Mouse (Mus musculus) neural tube, embryonic 13.5 days (tissue): ENCODE data around the gene Hdac7. TPM values are rescaled to one million over a fixed set of nuclear protein-coding genes. Genes with fewer than 3 reads are reported as not detected.

Source experiments
- ATAC-seq: fragments of 200-750 bp; cut with Nextera tagmentation; 2 replicates; pipeline ENCODE4 v1.8.0; 2017; ENCODE audit warnings: low read depth, mild to moderate bottlenecking, moderate TSS enrichment, moderate library complexity
- H3K27ac ChIP-seq: fragments of 300-500 bp; sonication (generic); replicated peaks from 2 replicates; pipeline ENCODE4 v1.5.1; 2015; ENCODE audit warnings: moderate library complexity, mild to moderate bottlenecking, inconsistent platforms
- H3K27me3 ChIP-seq: fragments of 300-500 bp; sonication (generic); 2 replicates; pipeline ENCODE4 v1.6.1; 2015; ENCODE audit warnings: mild to moderate bottlenecking, inconsistent platforms
- H3K36me3 ChIP-seq: fragments of 300-500 bp; sonication (generic); 2 replicates; pipeline ENCODE4 v1.6.1; 2015; ENCODE audit warnings: mild to moderate bottlenecking, inconsistent platforms
- H3K4me1 ChIP-seq: fragments of 300-500 bp; sonication (generic); replicated peaks from 2 replicates; pipeline ENCODE4 v1.6.1; 2015; ENCODE audit warnings: inconsistent platforms
- H3K4me2 ChIP-seq: fragments of 300-500 bp; sonication (generic); 2 replicates; pipeline ENCODE4 v1.6.1; 2015; ENCODE audit warnings: inconsistent platforms, mild to moderate bottlenecking, moderate library complexity
- H3K4me3 ChIP-seq: fragments of 300-500 bp; sonication (generic); 2 replicates; pipeline ENCODE4 v1.5.1; 2015; ENCODE audit warnings: mild to moderate bottlenecking, inconsistent platforms
- H3K9ac ChIP-seq: fragments of 300-500 bp; sonication (generic); 2 replicates; pipeline ENCODE4 v1.6.1; 2015; ENCODE audit warnings: moderate library complexity, mild to moderate bottlenecking, inconsistent platforms
- H3K9me3 ChIP-seq: fragments of 300-500 bp; sonication (generic); 2 replicates; pipeline ENCODE4 v1.6.1; 2016; ENCODE audit warnings: inconsistent platforms
- WGBS: fragments of 180-500 bp; shearing (Covaris S2); methylation state at CpG from one replicate; pipeline ENCODE4 v1.1.7; 2015; 5-methylcytosine and 5-hydroxymethylcytosine counted together
- polyA plus RNA-seq: library from polyadenylated mRNA; unstranded; fragments of >200 nt; fragmentation: Nextera tagmentation; extraction: Ambion mirVana; gene quantifications from 2 replicates; pipeline ENCODE4 v1.2.1, GENCODE M21; 2015

Hdac7 gene
- polyA plus RNA-seq, 1 experiment from 2014 or later: 24.9 TPM

DNA sequence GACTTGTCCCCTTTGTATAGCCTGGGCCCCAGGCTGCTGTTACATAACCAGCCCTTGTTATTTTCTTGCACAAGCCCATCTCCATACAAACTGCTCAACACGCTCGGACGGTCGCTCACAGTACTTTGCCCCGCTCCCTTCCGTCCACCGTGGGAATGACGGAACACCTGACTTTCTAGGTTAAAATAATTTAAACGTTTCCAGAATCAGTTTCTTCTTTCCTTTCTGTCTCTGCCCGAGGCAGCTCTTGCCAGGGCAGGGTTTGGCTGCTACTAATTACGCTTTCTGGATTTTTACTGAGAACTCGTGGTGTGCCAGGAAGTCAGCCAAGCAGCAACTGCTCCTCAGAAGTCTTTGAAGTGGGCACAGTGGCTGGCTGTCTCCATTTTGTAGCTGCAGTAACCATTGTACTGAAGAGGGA, 63.7 kb downstream of the Hdac7 start:
- Histone ChIP-seq H3K27ac (no peak overlapping the region), H3K9ac (no peak overlapping the region)
- WGBS: 75% methylated on average over 12 of the region's 12 CpGs

GRCm38 (mm10) chr15:97779576-97779975, 64.7 kb downstream of the Hdac7 start:
- 75% methylated on average over 1 of the region's 1 CpGs for WGBS
- no peak for ATAC-seq
- peaks cover 25% of the 10 kb centered on the region for H3K27me3 ChIP-seq

More for the DNA sequence above, 63.7 kb downstream of the Hdac7 start:
- H3K4me3 ChIP-seq: no peak overlapping the region
- H3K36me3 ChIP-seq: no peaks in the 10 kb centered on the region
- no peak for ATAC-seq
- H3K9me3 ChIP-seq: no peaks in the 10 kb centered on the region
- peaks cover 26% of the 10 kb centered on the region for H3K4me1 ChIP-seq
- H3K4me2 ChIP-seq: no peak overlapping the region
- H3K27me3 ChIP-seq: peaks cover 21% of the 10 kb centered on the region

GRCm38 (mm10) chr15:97778311-97779098, 65.8 kb downstream of the Hdac7 start, which contains the start of gene Slc48a1:
Gene Slc48a1, plus strand, starts transcription at chr15:97778520.
- Histone ChIP-seq H3K4me1 (peaks cover 17% of the 10 kb centered on the region), H3K4me2 (no peak within 1 kb of the TSS), H3K9me3 (no peaks in the 10 kb centered on the region), H3K4me3 (no peak within 1 kb of the TSS), H3K27ac (no peak within 1 kb of the TSS), H3K9ac (no peak within 1 kb of the TSS), H3K27me3 (peaks cover 25% of the 10 kb centered on the region), H3K36me3 (no peaks in the 10 kb centered on the region)
- no peak for ATAC-seq
- WGBS: 77% methylated on average over 8 of the region's 8 CpGs

More at GRCm38 (mm10) chr15:97779576-97779975, 64.7 kb downstream of the Hdac7 start:
- Histone ChIP-seq H3K9me3 (no peaks in the 10 kb centered on the region), H3K4me3 (no peak overlapping the region), H3K27ac (no peak overlapping the region), H3K9ac (no peak overlapping the region), H3K4me1 (peaks cover 18% of the 10 kb centered on the region), H3K36me3 (no peaks in the 10 kb centered on the region), H3K4me2 (no peak overlapping the region)

DNA sequence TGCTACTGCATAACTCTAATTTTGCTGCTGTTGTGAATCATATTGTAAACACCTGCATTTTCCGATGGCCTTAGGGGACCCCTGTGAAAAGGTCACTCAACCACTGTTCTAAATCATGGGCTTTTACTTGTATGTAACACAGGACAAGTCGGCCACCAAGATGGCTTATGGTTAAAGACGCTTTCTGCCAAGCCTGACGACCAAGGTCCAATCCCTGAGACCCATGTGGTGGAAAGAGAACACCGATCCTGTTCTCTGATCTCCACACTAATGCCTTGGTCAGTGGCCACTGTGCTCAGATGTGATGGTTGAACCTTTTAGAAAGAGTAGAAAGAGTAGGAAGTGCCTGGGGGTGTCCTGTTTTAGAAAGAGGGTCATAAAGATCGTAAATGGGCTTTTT, 67.4 kb downstream of the Hdac7 start:
- WGBS: 69% methylated on average over 6 of the region's 6 CpGs
- H3K4me2 ChIP-seq: no peak overlapping the region
- no peak for ATAC-seq
- no peak overlapping the region for H3K9ac ChIP-seq
- H3K4me3 ChIP-seq: no peak overlapping the region
- no peaks in the 10 kb centered on the region for H3K9me3 ChIP-seq
- no peaks in the 10 kb centered on the region for H3K36me3 ChIP-seq
- no peak overlapping the region for H3K27ac ChIP-seq
- H3K27me3 ChIP-seq: peaks cover 11% of the 10 kb centered on the region
- peaks cover 15% of the 10 kb centered on the region; the same call in 1 of the 2 replicates for H3K4me1 ChIP-seq

DNA sequence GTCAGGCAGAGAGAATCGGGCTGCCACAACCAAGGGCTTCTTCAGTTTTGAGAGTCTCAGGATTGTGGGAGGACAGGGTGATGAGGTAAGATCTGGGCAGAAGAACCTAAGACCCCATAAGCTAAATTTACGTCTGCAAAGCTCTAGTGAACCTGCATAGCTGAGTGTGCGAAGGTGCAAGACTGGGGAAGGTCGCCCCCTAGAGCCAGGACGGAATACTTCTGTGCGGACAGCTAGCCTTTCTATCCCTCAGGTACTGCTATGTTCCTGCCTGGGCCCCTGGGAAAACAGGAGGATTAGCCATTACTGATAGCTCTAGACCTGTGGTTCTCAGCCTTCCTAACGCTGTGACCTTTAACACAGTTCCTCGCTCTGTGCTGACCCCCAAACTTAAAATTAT, 67.8 kb downstream of the Hdac7 start:
- WGBS: 8% methylated on average over 8 of the region's 8 CpGs
- no peaks in the 10 kb centered on the region for H3K9me3 ChIP-seq
- ATAC-seq: 0 out of 2 replicates have a peak, but pooled peaks have one; percentile 37

DNA sequence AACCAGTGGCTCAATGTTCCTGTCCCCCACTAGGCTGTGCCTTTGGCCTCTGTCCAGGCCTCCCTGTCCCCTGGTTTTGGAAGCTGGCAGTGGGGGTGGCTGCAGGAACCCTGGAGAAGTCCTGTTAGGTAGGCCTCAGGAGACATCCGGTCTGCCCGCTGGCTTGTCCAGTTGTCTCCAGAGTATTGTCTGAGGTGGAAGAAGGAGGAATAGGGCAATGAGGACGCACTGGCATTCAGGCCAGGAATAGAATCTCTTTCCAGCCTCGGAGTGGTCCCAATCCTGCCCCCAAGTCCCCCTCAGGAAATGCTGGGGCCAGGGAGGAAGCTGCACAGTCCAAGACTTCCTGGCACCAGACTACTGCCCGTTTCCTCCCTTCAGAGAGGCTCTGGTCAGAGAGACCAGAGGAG, 70.3 kb downstream of the Hdac7 start:
- H3K4me2 ChIP-seq: no peak overlapping the region
- H3K9ac ChIP-seq: no peak overlapping the region
- no peaks in the 10 kb centered on the region for H3K9me3 ChIP-seq
- no peak overlapping the region for H3K4me3 ChIP-seq
- H3K27ac ChIP-seq: no peak overlapping the region; the same call in 1 of the 2 replicates
- H3K4me1 ChIP-seq: peaks cover 9% of the 10 kb centered on the region; the same call in 1 of the 2 replicates
- no peak for ATAC-seq
- H3K36me3 ChIP-seq: no peaks in the 10 kb centered on the region
- WGBS: 80% methylated on average over 5 of the region's 5 CpGs
- peaks cover 29% of the 10 kb centered on the region for H3K27me3 ChIP-seq

More for the DNA sequence above, 67.8 kb downstream of the Hdac7 start:
- H3K4me1 ChIP-seq: peaks cover 11% of the 10 kb centered on the region; the same call in 1 of the 2 replicates
- H3K27ac ChIP-seq: no peak overlapping the region
- H3K4me2 ChIP-seq: no peak overlapping the region
- peaks cover 8% of the 10 kb centered on the region for H3K27me3 ChIP-seq
- no peak overlapping the region for H3K4me3 ChIP-seq
- no peak overlapping the region for H3K9ac ChIP-seq
- H3K36me3 ChIP-seq: no peaks in the 10 kb centered on the region

DNA sequence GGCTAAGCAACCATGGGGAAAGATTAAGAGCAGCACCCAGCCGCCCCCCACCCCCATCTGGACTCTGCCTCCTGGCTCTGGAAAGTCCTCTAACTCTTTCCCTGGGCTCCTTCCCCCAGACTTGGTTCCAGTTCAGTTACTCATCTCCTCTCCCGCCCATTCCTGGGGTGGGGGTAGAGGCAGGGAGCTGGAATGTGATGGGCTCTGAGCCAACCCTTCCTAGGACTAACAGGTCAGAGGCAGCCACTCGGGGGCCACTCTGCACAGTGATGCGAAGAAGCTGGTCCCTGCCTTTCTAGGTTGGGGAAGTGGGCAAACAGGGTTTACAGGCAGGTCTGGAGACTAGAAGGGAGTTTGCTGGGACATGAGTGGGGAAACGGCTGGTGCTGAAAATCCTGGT, 71.2 kb downstream of the Hdac7 start:
- Histone ChIP-seq H3K4me3 (no peak overlapping the region), H3K27me3 (peaks cover 38% of the 10 kb centered on the region), H3K36me3 (no peaks in the 10 kb centered on the region), H3K4me1 (peaks cover 13% of the 10 kb centered on the region), H3K4me2 (no peak overlapping the region), H3K9ac (no peak overlapping the region), H3K27ac (peak overlapping the region; percentile 55), H3K9me3 (no peaks in the 10 kb centered on the region)
- 0 out of 2 replicates have a peak, but pooled peaks have one; percentile 48 for ATAC-seq
- WGBS: 36% methylated on average over 5 of the region's 5 CpGs

- Histone ChIP-seq H3K4me3 (no peak overlapping the region), H3K4me2 (no peak overlapping the region), H3K4me1 (peaks cover 42% of the 10 kb centered on the region), H3K9ac (no peak overlapping the region), H3K27me3 (peaks cover 59% of the 10 kb centered on the region), H3K36me3 (no peaks in the 10 kb centered on the region), H3K9me3 (no peaks in the 10 kb centered on the region), H3K27ac (no peak overlapping the region)
- 81% methylated on average over 8 of the region's 8 CpGs for WGBS
- ATAC-seq: no peak
These were observed 74.0 kb downstream of the Hdac7 start for GRCm38 (mm10) chr15:97770280-97770679.

DNA sequence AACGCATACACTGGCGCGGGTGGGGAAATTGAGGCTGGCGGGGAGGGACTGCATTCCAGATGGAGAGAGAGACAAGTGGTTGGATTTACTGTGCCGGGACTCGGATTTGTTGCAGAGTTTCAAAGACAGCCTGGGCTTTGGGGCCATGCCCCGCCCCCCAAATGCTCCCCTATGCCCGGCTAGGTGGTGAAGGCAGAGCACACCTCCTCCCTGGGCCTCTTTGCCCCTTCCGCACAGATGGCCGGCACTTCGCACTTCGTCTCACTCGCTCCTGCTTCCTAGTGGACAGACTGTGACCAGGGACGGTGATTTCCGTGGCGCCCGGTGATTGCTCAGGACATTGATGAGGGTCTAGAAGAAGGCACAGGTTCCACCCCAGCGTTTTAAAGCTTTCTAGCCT, 76.1 kb downstream of the Hdac7 start:
- no peaks in the 10 kb centered on the region for H3K9me3 ChIP-seq
- H3K4me3 ChIP-seq: peak overlapping the region; percentile 48
- under 1% methylated on average over 18 of the region's 18 CpGs for WGBS
- ATAC-seq: no peak; the same call in 1 of the 2 replicates
- peaks cover 66% of the 10 kb centered on the region for H3K27me3 ChIP-seq
- peaks cover 57% of the 10 kb centered on the region for H3K4me1 ChIP-seq
- peak overlapping the region; percentile 87 for H3K4me2 ChIP-seq
- H3K27ac ChIP-seq: peak overlapping the region; percentile 73
- H3K9ac ChIP-seq: peak overlapping the region; percentile 69
- no peaks in the 10 kb centered on the region for H3K36me3 ChIP-seq

DNA sequence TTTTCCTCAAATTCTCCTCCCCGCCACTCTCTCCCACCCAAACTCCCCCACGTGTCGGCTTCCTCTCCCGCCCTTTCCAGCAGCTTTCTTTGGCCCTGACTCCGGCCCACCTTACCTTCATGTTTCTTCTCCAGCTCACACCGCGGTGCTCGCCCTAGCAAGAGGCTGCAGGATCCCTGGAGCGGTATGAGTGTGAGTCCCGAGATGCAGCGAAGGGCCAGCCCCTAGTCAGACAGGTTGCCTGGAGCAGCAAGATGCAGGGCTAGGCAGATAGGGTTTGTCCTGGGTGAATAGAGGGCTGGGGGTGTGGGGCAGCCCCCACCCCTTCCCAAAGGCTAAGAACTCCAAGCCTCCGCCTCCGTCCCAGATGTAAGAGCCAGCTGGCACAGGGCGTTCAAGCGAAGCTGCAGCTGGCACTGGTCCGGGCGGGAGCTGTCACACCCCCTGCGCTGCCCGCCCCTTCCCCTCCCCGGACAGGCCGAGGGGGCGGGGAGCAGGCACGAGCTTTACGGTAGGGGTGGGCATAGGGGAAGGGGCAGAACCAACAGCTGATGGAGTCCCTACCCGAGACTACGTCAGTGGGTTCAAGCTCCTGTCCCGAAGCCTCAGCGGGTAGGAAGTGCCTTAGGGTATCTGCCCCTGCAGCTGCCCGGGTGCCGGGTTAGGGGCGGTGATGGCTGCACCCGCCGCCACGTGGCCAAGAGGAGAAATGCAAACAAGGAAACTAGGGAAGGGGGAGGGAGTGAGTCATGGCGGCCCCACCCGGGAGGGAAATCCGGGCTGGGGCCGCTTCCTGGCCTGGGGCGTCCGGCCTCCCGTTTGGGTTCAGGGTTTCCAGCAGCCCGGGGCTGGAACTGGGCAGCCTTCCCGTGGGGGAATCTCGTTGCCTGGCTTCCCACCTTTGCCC, 76.8 kb downstream of the Hdac7 start, which contains the start of gene Rapgef3:
Rapgef3 (minus strand) TSS at position 693 of the 907 bp plus-strand sequence.
- H3K27me3 ChIP-seq: peaks cover 66% of the 10 kb centered on the region
- peak within 1 kb of the TSS; percentile 69 for H3K9ac ChIP-seq
- under 1% methylated on average over 44 of the region's 44 CpGs for whole genome bisulfite sequencing
- peaks cover 51% of the 10 kb centered on the region for H3K4me1 ChIP-seq
- no peaks in the 10 kb centered on the region for H3K9me3 ChIP-seq
- H3K36me3 ChIP-seq: no peaks in the 10 kb centered on the region
- peak; percentile 79 for ATAC-seq
- H3K4me2 ChIP-seq: peak within 1 kb of the TSS; percentile 87
- H3K4me3 ChIP-seq: peak within 1 kb of the TSS; percentile 48
- peak within 1 kb of the TSS; percentile 73 for H3K27ac ChIP-seq

DNA sequence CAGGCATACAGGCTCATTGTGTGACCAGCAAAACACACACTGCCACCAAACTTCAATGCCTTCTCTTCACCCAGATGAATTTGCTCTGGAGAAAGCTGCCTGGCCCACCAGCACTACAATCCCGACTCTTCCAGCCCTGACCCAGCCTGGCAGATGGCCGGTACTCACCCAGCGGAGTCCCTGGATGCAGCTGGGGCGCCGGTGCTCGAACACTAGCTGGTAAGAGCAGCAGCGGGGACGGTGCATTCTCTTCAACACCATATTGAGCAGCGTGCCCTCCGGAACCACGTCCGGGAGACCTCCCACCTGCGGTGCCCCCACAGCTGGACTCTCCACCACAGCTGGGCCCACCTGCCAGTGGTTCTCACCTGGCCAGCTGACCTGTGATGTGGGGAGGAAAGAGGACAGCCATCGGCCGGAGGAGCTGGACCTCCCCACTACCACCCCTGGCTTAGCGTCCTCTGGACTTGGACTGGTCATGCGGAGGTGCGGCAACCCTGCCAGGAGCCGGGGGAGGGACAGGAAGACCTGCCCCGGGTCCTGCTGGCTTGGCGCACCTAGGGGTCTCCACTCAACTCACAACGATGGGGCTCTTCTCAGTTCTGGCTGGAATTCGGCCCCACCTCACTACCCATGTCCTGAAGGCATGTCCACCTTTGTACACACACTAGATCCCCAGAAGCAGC, 77.6 kb downstream of the Hdac7 start:
- Histone ChIP-seq H3K4me1 (peaks cover 51% of the 10 kb centered on the region), H3K27ac (peak overlapping the region; percentile 73), H3K27me3 (peaks cover 66% of the 10 kb centered on the region), H3K9ac (peak overlapping the region; percentile 69), H3K4me2 (peak overlapping the region; percentile 87), H3K36me3 (no peaks in the 10 kb centered on the region), H3K4me3 (peak overlapping the region; percentile 48), H3K9me3 (no peaks in the 10 kb centered on the region)
- WGBS: 4% methylated on average over 23 of the region's 23 CpGs
- peak; percentile 24 for ATAC-seq
